Mouse (Mus musculus): Measurements from ENCODE around the gene Spock1. TPM values are rescaled to one million over a fixed set of nuclear protein-coding genes. Genes with fewer than 3 reads are reported as not detected.

Spock1 gene
- polyA plus RNA-seq, 1 experiment from 2014 or later: not detected

- Histone ChIP-seq H3K9ac (no peak overlapping the region), H3K4me2 (no peak overlapping the region), H3K27me3 (ENCODE audit: insufficient read depth, low read length) (no peaks in the 10 kb centered on the region), H3K4me1 (ENCODE audit: insufficient read depth) (no peaks in the 10 kb centered on the region), H3K4me3 (ENCODE audit: low read depth, low read length) (no peak overlapping the region), H3K36me3 (ENCODE audit: insufficient read depth) (no peaks in the 10 kb centered on the region), H3K27ac (ENCODE audit: low read depth) (no peak overlapping the region), H3K9me3 (ENCODE audit: low read depth, low read length) (no peaks in the 10 kb centered on the region)
- ATAC-seq (ENCODE audit: insufficient read depth): no peak
- WGBS: 78% methylated on average over 8 of the region's 8 CpGs
- TF ChIP-seq CTCF (IDR thresholded peaks at IDR 0.05; ENCODE audit: low read depth): no peak
- no peak for DNase-seq
Observed at GRCm38 (mm10) chr13:57894597-57894996, 13.5 kb downstream of the Spock1 start.

DNA sequence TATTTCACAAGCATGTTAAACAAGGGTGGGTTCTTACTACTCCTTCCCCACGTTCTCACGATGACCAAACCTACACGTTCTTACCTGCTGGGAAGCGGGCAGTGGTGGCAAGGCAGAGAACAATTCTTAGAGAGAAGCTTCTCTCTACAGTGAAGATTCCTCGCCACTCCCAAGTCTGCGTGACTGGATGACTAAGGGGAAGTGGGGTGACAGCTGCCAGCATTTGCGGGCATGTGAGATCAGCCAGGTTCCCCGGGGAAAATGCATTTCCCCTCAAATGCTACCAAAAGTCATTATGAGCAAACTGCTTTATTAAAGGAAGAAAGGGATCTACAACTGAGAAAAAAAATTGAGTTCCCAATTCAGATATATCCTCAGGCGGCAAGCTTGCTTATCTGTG, 18.4 kb downstream of the Spock1 start:
- WGBS: 57% methylated on average over 9 of the region's 9 CpGs
- no peak overlapping the region for H3K27ac ChIP-seq (ENCODE audit: low read depth)
- no peak overlapping the region for H3K9ac ChIP-seq
- no peak for TF ChIP-seq CTCF (IDR thresholded peaks at IDR 0.05; ENCODE audit: low read depth)
- ATAC-seq (ENCODE audit: insufficient read depth) (no peak), DNase-seq (no peak)
- H3K36me3 ChIP-seq (ENCODE audit: insufficient read depth): no peaks in the 10 kb centered on the region
- H3K4me2 ChIP-seq: no peak overlapping the region
- H3K9me3 ChIP-seq (ENCODE audit: low read depth, low read length): no peaks in the 10 kb centered on the region
- H3K4me1 ChIP-seq (ENCODE audit: insufficient read depth): no peaks in the 10 kb centered on the region
- H3K27me3 ChIP-seq (ENCODE audit: insufficient read depth, low read length): no peaks in the 10 kb centered on the region
- no peak overlapping the region for H3K4me3 ChIP-seq (ENCODE audit: low read depth, low read length)

GRCm38 (mm10) chr13:57889050-57889449, 19.1 kb downstream of the Spock1 start:
- no peak for TF ChIP-seq CTCF (IDR thresholded peaks at IDR 0.05; ENCODE audit: low read depth)
- H3K4me2 ChIP-seq: no peak overlapping the region
- DNase-seq: no peak

GRCm38 (mm10) chr13:57879817-57880216, 28.3 kb downstream of the Spock1 start:
- Histone ChIP-seq H3K27ac (ENCODE audit: low read depth) (no peak overlapping the region), H3K4me1 (ENCODE audit: insufficient read depth) (no peaks in the 10 kb centered on the region), H3K4me3 (ENCODE audit: low read depth, low read length) (no peak overlapping the region), H3K36me3 (ENCODE audit: insufficient read depth) (no peaks in the 10 kb centered on the region), H3K27me3 (ENCODE audit: insufficient read depth, low read length) (no peaks in the 10 kb centered on the region), H3K9ac (no peak overlapping the region), H3K4me2 (no peak overlapping the region), H3K9me3 (ENCODE audit: low read depth, low read length) (no peaks in the 10 kb centered on the region)
- ATAC-seq (ENCODE audit: insufficient read depth) (no peak), DNase-seq (no peak)
- whole genome bisulfite sequencing: 51% methylated on average over 4 of the region's 4 CpGs
- TF ChIP-seq CTCF (IDR thresholded peaks at IDR 0.05; ENCODE audit: low read depth): no peak

More at GRCm38 (mm10) chr13:57889050-57889449, 19.1 kb downstream of the Spock1 start:
- Histone ChIP-seq H3K27ac (ENCODE audit: low read depth) (no peak overlapping the region), H3K9me3 (ENCODE audit: low read depth, low read length) (no peaks in the 10 kb centered on the region), H3K9ac (no peak overlapping the region), H3K36me3 (ENCODE audit: insufficient read depth) (no peaks in the 10 kb centered on the region), H3K4me1 (ENCODE audit: insufficient read depth) (no peaks in the 10 kb centered on the region), H3K27me3 (ENCODE audit: insufficient read depth, low read length) (no peaks in the 10 kb centered on the region), H3K4me3 (ENCODE audit: low read depth, low read length) (no peak overlapping the region)
- no peak for ATAC-seq (ENCODE audit: insufficient read depth)
- 10% methylated on average over 6 of the region's 6 CpGs for WGBS

DNA sequence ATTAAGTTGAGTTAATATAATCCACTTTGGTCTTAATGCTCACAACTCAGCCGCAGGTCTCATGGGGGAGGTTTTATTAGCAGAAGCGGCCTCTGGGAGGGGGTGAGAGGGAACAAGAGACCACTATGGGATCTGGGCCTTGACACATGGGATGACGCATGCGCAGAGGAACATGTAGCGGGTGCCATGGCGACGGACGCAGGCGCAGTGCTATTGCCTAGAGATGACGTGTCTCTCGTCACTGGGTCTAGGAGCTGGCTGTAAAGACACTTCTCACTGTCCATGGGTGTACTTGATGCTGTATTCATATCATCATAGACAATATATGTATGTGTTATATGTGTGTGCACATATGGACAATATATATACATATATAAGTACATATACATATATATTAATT, 29.3 kb downstream of the Spock1 start:
- H3K9ac ChIP-seq: no peak overlapping the region
- H3K27me3 ChIP-seq (ENCODE audit: insufficient read depth, low read length): no peaks in the 10 kb centered on the region
- no peak for ATAC-seq (ENCODE audit: insufficient read depth)
- no peaks in the 10 kb centered on the region for H3K9me3 ChIP-seq (ENCODE audit: low read depth, low read length)
- H3K36me3 ChIP-seq (ENCODE audit: insufficient read depth): no peaks in the 10 kb centered on the region
- no peak for TF ChIP-seq CTCF (IDR thresholded peaks at IDR 0.05; ENCODE audit: low read depth)
- no peaks in the 10 kb centered on the region for H3K4me1 ChIP-seq (ENCODE audit: insufficient read depth)
- DNase-seq: no peak
- H3K27ac ChIP-seq (ENCODE audit: low read depth): no peak overlapping the region
- H3K4me2 ChIP-seq: no peak overlapping the region
- H3K4me3 ChIP-seq (ENCODE audit: low read depth, low read length): no peak overlapping the region
- WGBS: 91% methylated on average over 11 of the region's 11 CpGs

DNA sequence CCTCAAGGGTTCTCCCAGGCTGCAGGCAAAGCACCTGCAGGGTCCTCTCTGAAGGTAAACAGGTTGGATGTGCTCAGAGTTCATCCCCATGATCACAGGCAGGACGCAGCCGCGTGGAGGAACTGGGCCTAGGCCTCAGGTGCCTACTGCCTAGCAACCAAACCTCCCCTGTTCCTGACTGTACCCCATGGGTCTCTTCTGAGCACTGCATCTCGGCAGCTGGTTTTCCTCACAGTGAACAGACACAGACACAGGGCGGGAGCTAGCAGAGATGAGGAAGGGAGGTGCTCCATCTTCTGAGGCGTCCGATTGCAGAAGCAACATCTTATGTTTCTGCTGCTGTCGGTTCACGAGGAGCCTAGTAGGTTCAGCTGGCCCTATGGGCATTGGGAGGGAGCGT, 30.4 kb downstream of the Spock1 start:
- WGBS: 43% methylated on average over 10 of the region's 10 CpGs
- no peaks in the 10 kb centered on the region for H3K9me3 ChIP-seq (ENCODE audit: low read depth, low read length)
- no peak for ATAC-seq (ENCODE audit: insufficient read depth)
- no peak overlapping the region for H3K4me2 ChIP-seq
- H3K4me3 ChIP-seq (ENCODE audit: low read depth, low read length): no peak overlapping the region
- H3K4me1 ChIP-seq (ENCODE audit: insufficient read depth): no peaks in the 10 kb centered on the region
- H3K27me3 ChIP-seq (ENCODE audit: insufficient read depth, low read length): no peaks in the 10 kb centered on the region
- H3K36me3 ChIP-seq (ENCODE audit: insufficient read depth): no peaks in the 10 kb centered on the region
- TF ChIP-seq CTCF (IDR thresholded peaks at IDR 0.05; ENCODE audit: low read depth): no peak
- DNase-seq: no peak
- no peak overlapping the region for H3K27ac ChIP-seq (ENCODE audit: low read depth)
- no peak overlapping the region for H3K9ac ChIP-seq

GRCm38 (mm10) chr13:57876966-57877365, 31.2 kb downstream of the Spock1 start:
- Histone ChIP-seq H3K9ac (no peak overlapping the region), H3K4me2 (no peak overlapping the region), H3K4me1 (ENCODE audit: insufficient read depth) (no peaks in the 10 kb centered on the region), H3K27ac (ENCODE audit: low read depth) (no peak overlapping the region), H3K27me3 (ENCODE audit: insufficient read depth, low read length) (no peaks in the 10 kb centered on the region), H3K9me3 (ENCODE audit: low read depth, low read length) (no peaks in the 10 kb centered on the region), H3K36me3 (ENCODE audit: insufficient read depth) (no peaks in the 10 kb centered on the region), H3K4me3 (ENCODE audit: low read depth, low read length) (no peak overlapping the region)
- DNase-seq (no peak), ATAC-seq (ENCODE audit: insufficient read depth) (no peak)
- WGBS: 81% methylated on average over 5 of the region's 5 CpGs
- TF ChIP-seq CTCF (IDR thresholded peaks at IDR 0.05; ENCODE audit: low read depth): no peak

GRCm38 (mm10) chr13:57870058-57870457, 38.1 kb downstream of the Spock1 start:
- H3K9ac ChIP-seq: no peak overlapping the region
- ATAC-seq (ENCODE audit: insufficient read depth) (no peak), DNase-seq (no peak)
- H3K4me1 ChIP-seq (ENCODE audit: insufficient read depth): no peaks in the 10 kb centered on the region
- no peaks in the 10 kb centered on the region for H3K36me3 ChIP-seq (ENCODE audit: insufficient read depth)
- H3K27ac ChIP-seq (ENCODE audit: low read depth): no peak overlapping the region
- H3K9me3 ChIP-seq (ENCODE audit: low read depth, low read length): no peaks in the 10 kb centered on the region
- H3K27me3 ChIP-seq (ENCODE audit: insufficient read depth, low read length): no peaks in the 10 kb centered on the region
- no peak for TF ChIP-seq CTCF (IDR thresholded peaks at IDR 0.05; ENCODE audit: low read depth)
- no peak overlapping the region for H3K4me2 ChIP-seq
- H3K4me3 ChIP-seq (ENCODE audit: low read depth, low read length): no peak overlapping the region
- WGBS: 76% methylated on average over 4 of the region's 4 CpGs
